Mouse (Mus musculus) myocyte (in vitro differentiated cells): ENCODE data around the gene Tent4b.

Source experiments
- CEBPB ChIP-seq: IDR thresholded peaks from 2 replicates; pipeline ENCODE4 v1.6.1; 2011; ENCODE audit warnings: mild to moderate bottlenecking, moderate library complexity; ENCODE audit not compliant: poor library complexity, insufficient read depth, severe bottlenecking
- E2F4 ChIP-seq: IDR thresholded peaks from one replicate; pipeline ENCODE4 v1.6.1; 2011; ENCODE audit warnings: mild to moderate bottlenecking, control low read depth, moderate library complexity; ENCODE audit not compliant: insufficient read depth
- MAX ChIP-seq: IDR thresholded peaks from one replicate; pipeline ENCODE4 v1.6.1; 2011; ENCODE audit warnings: low read depth, mild to moderate bottlenecking, control low read depth
- MYOD1 ChIP-seq, 3 experiments: IDR thresholded peaks; one replicate each; pipeline ENCODE4 v1.6.1; 2011; ENCODE audit warnings: control low read depth in 2 of 3, low read depth in 2 of 3, mild to moderate bottlenecking in 2 of 3, moderate library complexity in 1 of 3; ENCODE audit not compliant: insufficient read length in 2 of 3, control insufficient read depth in 1 of 3
- MYOG ChIP-seq, 3 experiments: IDR thresholded peaks; one replicate each; pipeline ENCODE4 v1.6.1; 2011; ENCODE audit warnings: control low read depth in 2 of 3, low read depth in 2 of 3, mild to moderate bottlenecking in 2 of 3; ENCODE audit not compliant: insufficient read length in 2 of 3, control insufficient read depth in 1 of 3, insufficient read depth in 1 of 3
- POLR2A ChIP-seq: IDR thresholded peaks from one replicate; pipeline ENCODE4 v1.6.1; 2011; ENCODE audit warnings: low read depth, mild to moderate bottlenecking, control low read depth, moderate library complexity; ENCODE audit not compliant: insufficient read length
- POLR2AphosphoS2 ChIP-seq: IDR thresholded peaks from one replicate; pipeline ENCODE4 v1.6.1; 2011; ENCODE audit warnings: low read depth, control low read depth; ENCODE audit not compliant: insufficient read length
- REST ChIP-seq: IDR thresholded peaks from one replicate; pipeline ENCODE4 v1.6.1; 2011; ENCODE audit warnings: mild to moderate bottlenecking, control low read depth, moderate library complexity; ENCODE audit not compliant: insufficient read depth, insufficient read length
- SRF ChIP-seq: IDR thresholded peaks from one replicate; pipeline ENCODE4 v1.6.1; 2011; ENCODE audit warnings: low read depth; ENCODE audit not compliant: control insufficient read depth, insufficient read length
- TCF12 ChIP-seq: IDR thresholded peaks from one replicate; pipeline ENCODE4 v1.6.1; 2011; ENCODE audit warnings: mild to moderate bottlenecking, control low read depth; ENCODE audit not compliant: poor library complexity, insufficient read depth, severe bottlenecking
- TCF3 ChIP-seq: IDR thresholded peaks from one replicate; pipeline ENCODE4 v1.6.1; 2011; ENCODE audit warnings: low read depth, control low read depth; ENCODE audit not compliant: insufficient read length
- USF1 ChIP-seq: IDR thresholded peaks from one replicate; pipeline ENCODE4 v1.6.1; 2011; ENCODE audit warnings: low read depth, mild to moderate bottlenecking, control low read depth, moderate library complexity

DNA sequence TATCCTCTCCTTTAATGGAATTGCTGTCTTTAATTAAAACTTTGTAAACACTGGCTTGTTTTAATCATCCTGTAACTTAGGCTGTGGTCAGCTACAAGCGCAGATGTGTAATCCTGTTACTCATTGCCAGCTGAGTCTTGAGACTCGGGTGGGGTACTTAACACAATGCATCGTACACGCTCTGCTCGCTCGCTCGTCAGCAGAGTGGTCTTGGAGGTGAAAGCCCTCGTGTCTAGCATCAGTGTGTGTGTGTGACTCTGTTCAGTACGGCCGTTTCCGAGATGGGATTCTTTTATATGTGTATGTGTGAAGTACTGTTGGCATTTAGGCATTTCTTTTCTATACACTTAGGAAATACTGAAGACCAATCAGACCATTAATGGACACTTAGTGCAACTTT is 59.5 kb downstream of the Tent4b start:
- TF ChIP-seq POLR2A, result no peak
- TF ChIP-seq POLR2AphosphoS2, result no peak
- no peak for TF ChIP-seq USF1
- no peak for TF ChIP-seq TCF3
- no peak for TF ChIP-seq SRF
- TF ChIP-seq MYOD1 (IDR thresholded peaks at IDR 0.05; ENCODE audit: control insufficient read depth in 1 of 3, insufficient read length in 2 of 3, low read depth in 2 of 3), result no peak
- no peak for TF ChIP-seq E2F4
- no peak for TF ChIP-seq TCF12
- no peak for TF ChIP-seq MAX
- no peak for TF ChIP-seq MYOG (IDR thresholded peaks at IDR 0.05; ENCODE audit: control insufficient read depth in 1 of 3, insufficient read depth in 1 of 3, insufficient read length in 2 of 3, low read depth in 2 of 3)
- TF ChIP-seq CEBPB, result no peak
- TF ChIP-seq REST, result no peak
